Mouse (Mus musculus) MN1 (cell line): ENCODE measurements at regions not wholly inside any gene's neighbourhood (a gene's known extent, or its start where the extent isn't known, plus 50 kb on each side); places are given as distances from the start of the nearest gene placed in this dataset.
A peak's percentile ranks its signal among the peaks of the same experiment; 100 is the strongest.

Experiments used
- DNase-seq: peaks from one replicate; pipeline ENCODE4 v3.0.0-alpha.2; 2016; ENCODE audit warnings: low spot score

DNA sequence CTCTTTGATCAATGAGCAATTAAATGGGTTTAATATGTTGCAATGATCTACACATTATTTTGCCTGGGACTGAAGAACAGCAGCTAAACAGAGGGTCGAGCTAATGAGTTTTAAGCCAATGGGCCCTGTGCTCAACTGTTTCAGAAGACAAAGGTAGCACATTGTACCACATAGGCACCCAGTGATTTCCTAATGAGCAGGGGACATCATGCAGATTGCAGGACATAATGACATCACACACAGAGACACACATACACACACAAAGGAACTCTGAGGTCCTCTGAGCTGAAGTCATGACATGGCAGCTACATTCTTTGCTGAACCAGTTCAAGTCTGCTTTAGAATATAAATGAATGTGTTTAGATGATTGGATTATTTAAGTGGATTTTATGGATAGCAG, 71.9 kb downstream of the Zfp330 start:
- no peak for DNase-seq

DNA sequence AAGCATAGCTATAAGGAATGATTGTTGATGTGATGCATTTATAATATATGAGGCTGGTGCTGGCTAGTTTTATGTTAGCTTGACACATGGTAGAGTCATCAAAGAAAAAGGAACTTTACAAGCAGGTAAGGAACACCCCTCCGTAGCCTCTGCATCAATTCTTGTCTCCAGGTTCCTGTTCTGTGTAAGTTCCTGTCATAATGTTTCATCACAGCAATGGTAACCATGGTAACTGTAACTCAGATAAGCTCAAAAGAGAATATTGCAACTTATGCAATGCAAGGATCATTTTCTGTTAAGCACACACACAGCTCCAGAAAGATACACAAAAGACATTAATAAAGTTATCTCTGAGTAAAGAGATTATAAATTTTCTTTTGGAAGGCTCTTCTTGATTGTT, 73.5 kb downstream of the Zfp330 start:
- no peak for DNase-seq

DNA sequence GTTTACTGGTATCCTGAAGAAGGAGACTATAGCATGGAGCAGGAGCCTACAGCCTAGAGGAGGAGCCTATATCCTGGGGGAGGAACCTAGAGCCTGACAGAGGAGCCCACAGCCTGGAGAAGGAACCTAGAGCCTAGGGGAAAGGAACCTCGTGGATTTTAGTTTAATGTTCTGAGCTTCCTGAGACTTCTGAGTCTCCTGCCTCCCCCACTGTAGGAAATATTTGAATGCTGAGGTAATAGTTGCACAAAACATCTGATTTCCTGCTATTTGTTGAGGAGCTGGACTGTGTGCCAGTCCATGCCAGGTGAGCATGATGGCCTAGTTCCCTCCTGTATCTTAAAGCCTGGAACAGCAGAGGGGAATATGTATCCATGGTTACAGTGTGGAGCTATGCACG, 74.7 kb downstream of the Zfp330 start:
- DNase-seq, result no peak

DNA sequence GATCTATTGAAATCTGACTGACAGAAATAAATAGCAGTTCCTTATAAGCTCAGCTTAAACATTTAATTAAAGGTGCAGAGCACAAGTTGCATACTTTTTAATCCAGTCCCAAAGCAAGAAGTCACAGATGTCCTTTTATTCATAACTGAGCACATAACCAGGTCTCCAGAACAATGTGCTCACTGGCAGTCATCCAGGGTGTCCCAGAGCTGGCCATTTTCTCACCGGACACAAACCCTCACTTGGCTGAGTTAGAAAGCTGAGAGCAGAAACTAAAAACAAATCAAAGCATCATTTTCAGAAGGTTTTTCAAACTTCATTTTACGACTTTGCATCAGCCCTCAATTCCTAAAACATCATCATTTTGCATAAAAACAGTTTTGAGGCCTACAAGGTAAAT, 75.9 kb downstream of the Zfp330 start:
- no peak for DNase-seq

DNA sequence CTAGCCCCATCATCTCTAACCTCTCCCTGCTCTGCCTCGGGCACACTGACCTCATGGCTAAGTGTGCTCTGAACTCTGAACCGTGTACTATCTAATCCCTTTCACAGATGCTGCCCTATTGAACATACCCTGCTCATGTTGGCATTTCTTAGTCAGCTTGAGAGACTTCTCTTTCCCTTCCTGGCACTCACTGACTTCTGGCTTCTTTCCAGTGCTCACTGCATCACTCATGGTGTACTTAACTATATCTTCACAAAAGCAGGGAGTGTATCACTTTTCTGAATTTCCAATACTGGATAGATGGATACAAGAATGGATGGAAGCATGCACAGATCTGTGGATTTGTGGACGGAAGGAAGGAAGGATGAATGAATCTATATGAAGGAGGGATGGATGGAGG, 80.9 kb downstream of the Zfp330 start:
- no peak for DNase-seq

DNA sequence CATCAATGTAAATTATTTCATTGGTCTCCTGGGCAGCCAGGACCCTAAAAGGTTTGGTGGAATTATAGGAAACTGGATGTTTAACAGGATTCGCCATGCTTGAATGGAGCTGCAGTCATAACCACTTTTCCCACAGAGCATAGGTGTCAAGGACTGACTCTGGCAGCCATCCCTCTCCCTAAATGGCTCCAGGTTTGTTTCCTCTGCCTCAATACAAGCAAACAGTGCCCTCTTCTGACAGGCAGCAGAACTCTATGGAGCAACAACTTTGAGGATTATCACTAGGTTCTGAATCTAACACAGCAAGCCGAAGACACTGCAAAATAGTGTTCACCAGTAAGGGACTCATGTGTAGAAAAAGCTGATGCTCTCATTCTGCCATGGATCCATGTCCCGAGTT, 84.6 kb downstream of the Zfp330 start:
- peak; percentile 18 for DNase-seq

DNA sequence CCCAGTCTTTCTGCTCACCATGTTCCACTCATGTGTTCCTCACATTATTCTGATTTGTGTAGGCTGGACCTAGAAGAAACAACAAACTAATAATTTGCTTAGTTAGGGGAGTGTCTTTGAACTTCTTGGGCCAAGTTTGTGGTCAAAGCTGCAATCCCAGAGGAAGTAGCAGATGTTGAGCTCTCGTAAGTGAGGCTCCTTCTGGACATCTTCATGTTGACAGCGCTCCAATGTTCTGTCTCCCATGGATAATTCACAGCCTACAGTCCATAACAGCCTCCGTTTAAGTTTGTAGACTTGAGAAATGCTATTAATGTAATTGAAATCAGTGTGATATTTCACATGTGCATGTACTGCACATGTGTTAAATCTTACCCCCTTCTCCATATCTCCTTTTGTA, 88.0 kb downstream of the Zfp330 start:
- no peak for DNase-seq

DNA sequence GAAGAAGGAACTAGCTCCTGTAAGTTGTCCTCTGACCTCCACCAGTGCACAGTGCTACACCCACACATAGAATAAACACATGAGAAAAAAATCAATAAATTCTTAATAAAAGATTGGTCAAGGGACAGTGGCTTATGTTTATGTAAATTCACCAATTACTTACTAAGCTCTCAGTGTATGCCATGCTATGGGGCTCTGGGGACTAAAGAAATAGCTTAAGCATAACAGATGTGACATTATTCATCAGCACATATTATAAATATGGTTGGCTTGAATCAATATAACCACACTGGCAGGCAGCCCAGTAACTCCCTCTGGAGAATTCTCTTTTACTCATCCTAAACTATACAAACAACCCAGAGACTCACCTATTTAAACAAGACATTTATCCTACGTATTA, 95.2 kb downstream of the Zfp330 start:
- DNase-seq, result no peak

DNA sequence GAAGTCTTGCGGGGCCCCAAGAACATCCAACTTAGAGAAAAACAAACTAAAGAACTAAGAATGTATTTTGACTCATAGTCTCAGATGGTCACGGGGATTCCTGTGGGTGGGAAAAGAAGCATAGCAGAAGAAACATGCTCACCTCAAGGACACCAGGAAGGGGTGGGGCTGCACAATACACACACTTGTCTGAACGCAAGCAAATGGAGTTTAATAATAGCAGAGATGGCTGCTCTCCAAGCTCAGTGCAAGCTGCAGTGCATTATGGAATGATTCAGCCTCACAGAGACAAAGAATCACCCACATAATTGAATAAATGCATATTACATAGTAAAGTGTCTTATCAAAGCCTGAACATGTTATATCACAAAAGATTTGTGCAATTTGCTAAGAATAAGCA, 96.2 kb downstream of the Zfp330 start:
- no peak for DNase-seq

DNA sequence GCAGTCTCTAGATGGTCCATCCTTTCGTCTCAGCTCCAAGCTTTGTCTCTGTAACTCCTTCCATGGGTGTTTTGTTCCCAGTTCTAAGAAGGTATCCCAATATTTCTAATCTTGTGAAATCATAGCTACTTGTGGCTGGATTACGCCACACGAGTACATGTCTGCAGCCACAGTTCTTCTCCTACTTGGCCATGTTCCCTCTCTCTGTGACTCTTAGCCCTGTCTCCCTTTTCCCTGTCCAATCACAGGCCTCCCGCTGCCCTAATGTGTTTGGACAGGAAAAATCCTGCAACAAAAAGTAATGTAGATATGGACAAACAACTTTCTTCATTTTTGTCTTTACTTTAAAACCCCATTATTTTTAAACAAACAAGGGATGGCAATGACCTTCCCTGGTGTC, 104.7 kb downstream of the Zfp330 start:
- DNase-seq, result no peak

DNA sequence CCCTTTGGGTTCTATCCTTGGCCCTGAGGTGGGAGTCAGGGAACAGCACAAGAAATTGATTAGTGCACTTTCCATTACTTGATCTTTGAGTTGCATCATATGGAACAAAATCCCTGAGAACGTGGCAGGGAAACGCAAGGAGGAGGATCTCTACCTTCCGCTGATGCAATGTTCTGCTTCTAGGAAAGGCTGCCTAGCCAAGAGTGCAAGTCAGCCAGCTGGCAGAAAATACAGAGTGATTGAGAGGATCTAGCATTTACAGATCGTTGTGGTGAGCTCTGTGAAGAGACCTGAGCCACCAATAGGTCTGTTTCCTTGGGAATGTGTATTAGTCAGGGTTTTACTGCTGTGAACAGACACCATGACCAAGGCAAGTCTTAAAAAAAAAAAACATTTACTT, 108.8 kb downstream of the Zfp330 start:
- no peak for DNase-seq

DNA sequence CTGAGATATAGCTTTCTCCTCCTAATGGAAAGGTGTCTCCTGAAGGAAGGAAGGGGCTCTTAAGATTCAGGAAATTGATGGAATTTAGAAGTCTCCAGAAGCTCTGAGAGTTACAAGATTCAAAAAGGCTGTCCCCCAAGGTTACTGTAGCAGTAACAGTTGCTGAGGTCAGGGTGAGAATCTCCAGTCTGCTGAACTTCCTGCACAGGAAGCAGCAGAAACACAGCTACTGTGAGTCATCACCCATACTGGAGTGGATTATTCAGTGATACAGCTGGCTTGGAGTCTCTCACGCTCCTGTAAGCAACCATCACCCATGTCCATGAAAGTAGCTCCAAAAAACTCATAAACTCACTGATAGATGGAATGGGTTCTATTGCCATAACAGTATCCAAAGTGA, 133.5 kb downstream of the Zfp330 start:
- DNase-seq, result no peak

DNA sequence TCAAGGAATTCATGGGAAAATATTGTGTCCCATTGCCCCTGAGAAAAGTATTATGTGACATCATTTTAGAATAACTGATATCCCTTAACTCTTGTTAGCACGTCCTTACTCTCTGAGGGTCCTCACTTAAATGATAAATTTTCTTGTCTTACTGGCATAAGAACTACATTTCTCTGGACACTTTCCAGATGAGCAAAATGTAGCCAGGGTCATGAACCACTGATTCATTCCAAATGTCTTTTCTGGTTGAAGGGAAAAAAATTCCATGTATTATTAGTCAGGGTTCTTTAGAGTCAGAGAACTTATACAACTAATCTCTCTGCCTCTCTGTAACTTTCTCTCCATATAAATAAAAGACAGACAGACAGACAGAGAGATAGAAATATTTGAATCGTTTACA, 143.5 kb downstream of the Zfp330 start:
- DNase-seq, result no peak

DNA sequence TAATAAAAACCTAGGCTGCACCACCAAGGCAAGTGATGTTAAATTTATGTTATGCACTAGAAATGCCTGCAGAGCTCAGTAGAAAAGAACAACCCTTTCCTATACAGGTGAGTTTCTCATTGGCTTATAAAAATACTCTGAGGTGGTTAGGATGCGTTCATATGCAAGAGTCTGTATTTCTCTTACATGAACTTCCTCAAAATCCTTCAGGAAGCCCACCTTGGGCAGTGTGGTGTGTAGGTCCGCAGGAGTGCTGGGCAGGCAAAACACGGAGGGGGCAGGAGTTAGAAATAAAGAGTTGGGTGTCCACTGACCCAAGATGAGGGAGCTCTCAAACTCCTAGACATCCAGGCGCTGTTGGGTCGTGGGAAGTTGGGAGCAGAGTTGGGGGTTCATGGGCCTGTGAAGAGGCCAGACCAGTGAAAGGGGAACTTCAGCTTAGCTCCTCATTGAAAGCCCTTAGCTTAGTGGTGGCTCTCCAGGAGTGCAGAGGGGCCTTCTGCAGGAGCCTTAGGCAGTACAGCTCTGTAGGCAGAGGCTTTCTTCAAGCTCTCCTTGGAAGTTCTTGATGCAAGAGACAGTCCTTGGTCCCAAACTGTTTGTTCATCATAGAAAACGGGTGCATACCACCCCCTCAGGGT, 150.0 kb downstream of the Zfp330 start:
- no peak for DNase-seq

DNA sequence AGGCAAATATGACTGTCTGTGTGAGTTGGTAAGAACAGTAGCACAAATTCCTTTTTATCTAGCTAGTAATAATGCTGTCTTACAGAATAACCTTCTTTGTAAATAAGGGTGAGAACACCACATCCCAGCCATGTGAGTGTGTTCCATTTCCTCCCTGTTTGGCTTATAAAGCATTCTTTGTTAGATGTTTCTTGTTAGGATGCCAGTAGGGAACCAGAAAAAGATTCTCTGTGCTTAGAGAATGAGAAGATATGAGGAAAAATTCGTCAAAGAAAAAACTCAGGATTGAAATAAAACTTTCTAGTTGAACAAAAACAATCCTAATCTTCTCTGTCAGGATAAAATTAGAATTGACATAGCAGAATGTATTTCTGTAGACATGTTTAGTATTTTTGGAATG, 155.3 kb downstream of the Zfp330 start:
- no peak for DNase-seq

DNA sequence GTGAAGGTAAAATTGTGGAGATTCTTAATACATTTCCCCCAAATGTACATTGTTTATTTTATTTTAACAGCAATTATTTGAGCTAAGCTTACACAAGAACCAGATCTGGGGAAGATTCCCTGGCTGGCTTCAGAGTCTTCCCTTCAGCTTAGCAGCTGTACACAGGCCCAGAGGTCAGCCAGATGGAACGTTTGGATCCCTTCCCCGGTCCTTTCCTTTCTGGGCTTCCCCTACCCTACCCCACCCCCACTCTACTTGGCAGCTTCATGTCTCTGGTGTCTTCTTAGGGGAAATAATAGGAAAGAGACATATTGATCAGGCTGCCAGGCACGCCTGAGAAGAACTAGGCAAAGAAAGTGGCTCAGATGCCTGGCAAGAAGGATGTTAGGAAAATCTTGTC, 172.4 kb downstream of the Zfp330 start:
- no peak for DNase-seq

DNA sequence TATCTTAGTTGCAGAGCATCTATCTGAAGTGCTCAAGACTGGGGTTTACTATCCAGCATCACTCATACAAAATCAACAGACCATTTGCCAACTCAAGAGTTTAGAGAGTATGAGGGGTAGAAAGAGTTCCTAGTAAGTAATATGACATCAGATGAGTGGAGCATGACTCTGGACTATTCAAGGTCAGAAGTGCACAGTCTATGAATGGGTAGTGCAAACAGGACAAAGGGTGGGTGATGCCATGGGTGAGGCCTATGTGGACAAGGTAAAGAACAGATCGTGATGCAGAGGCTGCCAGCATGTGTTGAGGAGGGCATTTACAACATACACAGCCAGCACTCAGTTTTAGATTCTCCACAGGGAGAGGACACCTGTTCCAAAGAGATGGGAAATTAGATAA, 170.4 kb upstream of the Il15 start:
- DNase-seq, result no peak

DNA sequence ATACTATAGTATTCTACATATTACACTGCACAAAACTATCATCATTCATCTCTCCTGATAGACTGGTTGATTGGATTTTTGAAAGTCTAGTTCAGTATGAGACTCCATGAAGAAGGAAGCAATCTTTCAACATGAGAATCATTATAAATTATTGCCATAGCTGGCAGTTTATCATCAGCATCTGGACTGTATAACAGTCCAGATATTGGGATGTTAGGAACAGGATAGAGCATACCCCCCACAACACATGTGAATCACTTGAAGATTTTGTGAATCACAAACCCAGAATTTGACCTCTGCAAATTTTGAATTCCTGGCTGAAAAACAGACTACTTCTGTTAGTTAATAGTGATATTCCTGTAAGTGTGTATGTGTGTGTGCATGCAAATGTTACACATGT, 135.1 kb upstream of the Il15 start:
- DNase-seq, result no peak

DNA sequence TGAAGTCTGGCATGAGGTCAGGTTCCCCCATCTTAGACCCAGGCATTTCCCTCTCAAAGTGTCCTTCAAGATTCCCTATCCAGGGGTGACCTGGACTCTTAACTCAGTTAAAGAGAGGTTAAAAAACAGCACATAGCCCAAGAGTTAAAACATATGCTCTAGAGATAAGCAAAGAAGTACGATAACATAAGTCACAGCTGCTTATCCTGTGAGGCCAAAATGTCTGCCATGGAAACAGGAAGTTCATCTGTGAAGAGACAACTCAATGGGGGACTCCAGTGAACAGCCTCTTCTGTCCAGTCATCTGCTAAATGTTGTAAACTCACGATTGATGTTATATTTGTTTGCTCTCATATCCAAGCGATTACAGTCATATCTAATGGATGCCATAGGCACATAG, 126.1 kb upstream of the Il15 start:
- no peak for DNase-seq

DNA sequence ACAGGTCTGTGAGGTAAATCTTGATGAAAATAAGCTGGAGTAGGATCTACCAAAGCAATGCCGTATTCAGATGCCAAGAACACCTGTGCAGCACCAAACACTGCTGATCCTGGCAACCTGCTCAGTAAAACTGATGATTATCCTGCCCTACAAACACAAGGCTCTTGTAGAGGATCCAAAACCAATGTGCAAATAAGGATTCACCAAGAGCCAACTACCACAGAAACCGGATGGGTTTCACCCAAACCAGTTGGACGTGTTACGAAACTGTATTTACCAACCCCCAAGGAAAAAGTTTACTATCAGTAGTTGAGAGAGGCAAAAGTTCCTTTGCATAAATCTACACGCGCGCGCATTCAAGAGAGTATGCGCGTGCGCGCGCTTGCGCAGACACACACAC, 120.8 kb upstream of the Il15 start:
- DNase-seq, result no peak

DNA sequence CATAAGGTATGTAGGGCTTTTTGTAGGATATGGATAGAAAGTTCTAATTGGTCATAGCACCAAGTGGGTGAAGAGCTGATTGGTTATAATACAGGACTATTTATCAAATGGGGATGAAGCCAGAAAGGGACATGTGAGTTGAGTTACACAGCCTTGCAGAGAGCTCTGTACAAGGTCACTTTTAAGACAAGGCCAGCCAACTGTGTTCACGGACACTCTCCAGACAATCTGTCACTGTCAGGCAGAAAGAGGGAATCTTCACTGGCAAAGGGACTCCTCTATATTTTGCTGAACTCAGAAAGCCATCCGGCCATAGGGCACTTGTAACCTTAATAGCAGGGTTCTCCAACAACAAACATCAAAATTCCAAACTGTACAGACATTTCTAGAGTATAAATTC, 95.5 kb upstream of the Il15 start:
- no peak for DNase-seq

DNA sequence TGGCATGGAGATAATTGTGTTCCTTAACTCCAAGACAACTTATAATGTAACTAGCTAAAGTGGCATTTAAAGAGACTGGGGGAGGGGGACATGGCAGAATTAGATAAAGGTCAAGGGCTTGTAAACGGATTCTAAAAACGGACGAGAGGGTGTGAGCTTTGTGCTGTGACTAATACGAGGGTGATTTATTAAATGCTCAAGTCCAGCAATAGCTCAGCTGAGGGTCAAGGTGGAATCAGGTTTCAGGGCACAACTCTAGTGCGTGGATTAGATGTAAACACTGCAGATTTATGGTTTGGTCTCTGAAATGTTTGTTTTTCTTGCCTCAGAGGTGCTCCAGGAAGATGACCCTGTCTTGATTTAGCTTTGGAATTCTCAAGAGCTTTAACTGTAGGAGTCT, 74.8 kb upstream of the Il15 start:
- DNase-seq, result no peak

DNA sequence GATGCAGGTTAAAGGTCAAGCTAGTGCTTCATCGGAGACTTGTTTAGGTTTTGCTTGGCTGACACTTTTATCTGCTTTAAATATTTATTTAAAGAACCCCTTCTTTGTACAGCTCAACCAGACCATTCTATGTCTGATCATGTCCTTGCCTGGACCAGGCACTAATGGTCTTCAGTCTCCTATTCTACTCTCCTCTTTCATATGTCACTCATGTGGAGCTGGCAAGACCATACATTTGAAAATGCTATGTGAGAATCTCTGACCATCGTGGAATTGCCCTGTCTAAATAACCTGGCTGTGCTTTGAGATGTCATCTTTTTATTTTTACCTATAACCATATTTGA, 74.4 kb upstream of the Il15 start:
- no peak for DNase-seq

DNA sequence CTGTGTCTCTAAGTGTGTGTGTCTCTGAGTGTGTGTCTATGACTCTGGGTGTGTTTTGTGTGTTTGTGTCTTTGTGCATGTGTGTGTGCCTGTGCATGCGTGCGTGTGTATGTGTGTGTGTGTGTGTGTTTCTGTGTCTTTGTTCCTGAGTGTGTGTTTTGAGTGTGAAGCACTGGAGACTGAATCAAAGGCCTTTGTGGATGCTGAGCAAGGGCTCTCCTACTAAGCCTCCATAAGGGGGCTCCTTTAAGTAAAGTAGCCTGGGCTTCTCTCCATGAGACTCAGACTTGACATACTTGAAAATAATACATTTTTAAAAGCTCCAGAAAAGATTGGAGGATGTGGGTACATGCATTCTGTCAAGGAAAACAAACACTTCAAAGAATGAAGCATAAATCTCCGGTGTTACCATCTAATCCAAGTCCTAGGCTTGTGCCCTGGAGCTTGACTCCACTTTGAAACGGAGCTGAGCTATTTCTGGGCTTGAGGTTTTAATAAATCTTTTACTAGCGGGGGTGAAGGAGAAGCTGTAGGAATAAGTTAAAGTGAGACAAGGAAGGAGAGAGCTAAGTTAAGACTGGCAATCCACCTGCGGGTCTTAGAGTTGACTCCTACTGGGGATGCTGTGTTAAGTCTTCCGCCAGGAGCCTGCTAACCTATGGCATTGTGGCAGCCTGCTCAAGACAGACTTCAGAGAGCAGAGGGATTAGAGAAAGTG, 73.8 kb upstream of the Il15 start:
- no peak for DNase-seq
